Mouse (Mus musculus) myocyte (in vitro differentiated cells): Measurements from ENCODE around the gene Olfr221. TPM values are rescaled to one million over a fixed set of nuclear protein-coding genes. Genes with fewer than 3 reads are reported as not detected.

Experiments
- H3K27me3 ChIP-seq: one replicate; pipeline ENCODE4 v1.6.1; 2011; ENCODE audit not compliant: control insufficient read depth, insufficient read depth, insufficient read length
- H3K36me3 ChIP-seq: one replicate; pipeline ENCODE4 v1.6.1; 2011; ENCODE audit not compliant: control insufficient read depth, insufficient read depth
- H3K4me2 ChIP-seq: one replicate; pipeline ENCODE4 v1.6.1; 2011; ENCODE audit warnings: low read depth, control low read depth
- H3K4me3 ChIP-seq: one replicate; pipeline ENCODE4 v1.5.1; 2011; ENCODE audit warnings: mild to moderate bottlenecking, control low read depth, moderate library complexity
- H3K79me2 ChIP-seq: one replicate; pipeline ENCODE4 v1.6.1; 2011; ENCODE audit not compliant: control insufficient read depth, insufficient read depth
- H3ac ChIP-seq: one replicate; pipeline ENCODE4 v1.6.1; 2011; ENCODE audit not compliant: control insufficient read depth, insufficient read length
- CEBPB ChIP-seq: IDR thresholded peaks from 2 replicates; pipeline ENCODE4 v1.6.1; 2011; ENCODE audit warnings: mild to moderate bottlenecking, moderate library complexity; ENCODE audit not compliant: poor library complexity, insufficient read depth, severe bottlenecking
- E2F4 ChIP-seq: IDR thresholded peaks from one replicate; pipeline ENCODE4 v1.6.1; 2011; ENCODE audit warnings: mild to moderate bottlenecking, control low read depth, moderate library complexity; ENCODE audit not compliant: insufficient read depth
- MAX ChIP-seq: IDR thresholded peaks from one replicate; pipeline ENCODE4 v1.6.1; 2011; ENCODE audit warnings: low read depth, mild to moderate bottlenecking, control low read depth
- MYOD1 ChIP-seq, 3 experiments: IDR thresholded peaks; one replicate each; pipeline ENCODE4 v1.6.1; 2011; ENCODE audit warnings: control low read depth in 2 of 3, low read depth in 2 of 3, mild to moderate bottlenecking in 2 of 3, moderate library complexity in 1 of 3; ENCODE audit not compliant: insufficient read length in 2 of 3, control insufficient read depth in 1 of 3
- MYOG ChIP-seq, 3 experiments: IDR thresholded peaks; one replicate each; pipeline ENCODE4 v1.6.1; 2011; ENCODE audit warnings: control low read depth in 2 of 3, low read depth in 2 of 3, mild to moderate bottlenecking in 2 of 3; ENCODE audit not compliant: insufficient read length in 2 of 3, control insufficient read depth in 1 of 3, insufficient read depth in 1 of 3
- POLR2A ChIP-seq: IDR thresholded peaks from one replicate; pipeline ENCODE4 v1.6.1; 2011; ENCODE audit warnings: low read depth, mild to moderate bottlenecking, control low read depth, moderate library complexity; ENCODE audit not compliant: insufficient read length
- POLR2AphosphoS2 ChIP-seq: IDR thresholded peaks from one replicate; pipeline ENCODE4 v1.6.1; 2011; ENCODE audit warnings: low read depth, control low read depth; ENCODE audit not compliant: insufficient read length
- REST ChIP-seq: IDR thresholded peaks from one replicate; pipeline ENCODE4 v1.6.1; 2011; ENCODE audit warnings: mild to moderate bottlenecking, control low read depth, moderate library complexity; ENCODE audit not compliant: insufficient read depth, insufficient read length
- SRF ChIP-seq: IDR thresholded peaks from one replicate; pipeline ENCODE4 v1.6.1; 2011; ENCODE audit warnings: low read depth; ENCODE audit not compliant: control insufficient read depth, insufficient read length
- TCF12 ChIP-seq: IDR thresholded peaks from one replicate; pipeline ENCODE4 v1.6.1; 2011; ENCODE audit warnings: mild to moderate bottlenecking, control low read depth; ENCODE audit not compliant: poor library complexity, insufficient read depth, severe bottlenecking
- TCF3 ChIP-seq: IDR thresholded peaks from one replicate; pipeline ENCODE4 v1.6.1; 2011; ENCODE audit warnings: low read depth, control low read depth; ENCODE audit not compliant: insufficient read length
- USF1 ChIP-seq: IDR thresholded peaks from one replicate; pipeline ENCODE4 v1.6.1; 2011; ENCODE audit warnings: low read depth, mild to moderate bottlenecking, control low read depth, moderate library complexity
- polyA plus RNA-seq: library from polyadenylated mRNA; unstranded; fragments of >200 nt; fragmentation: generic; extraction: Trizol; gene quantifications from one replicate; pipeline ENCODE4 v1.2.1, GENCODE M21; 2012; ENCODE audit warnings: missing spikeins

The Olfr221 gene
- polyA plus RNA-seq, 1 experiment: not detected

DNA sequence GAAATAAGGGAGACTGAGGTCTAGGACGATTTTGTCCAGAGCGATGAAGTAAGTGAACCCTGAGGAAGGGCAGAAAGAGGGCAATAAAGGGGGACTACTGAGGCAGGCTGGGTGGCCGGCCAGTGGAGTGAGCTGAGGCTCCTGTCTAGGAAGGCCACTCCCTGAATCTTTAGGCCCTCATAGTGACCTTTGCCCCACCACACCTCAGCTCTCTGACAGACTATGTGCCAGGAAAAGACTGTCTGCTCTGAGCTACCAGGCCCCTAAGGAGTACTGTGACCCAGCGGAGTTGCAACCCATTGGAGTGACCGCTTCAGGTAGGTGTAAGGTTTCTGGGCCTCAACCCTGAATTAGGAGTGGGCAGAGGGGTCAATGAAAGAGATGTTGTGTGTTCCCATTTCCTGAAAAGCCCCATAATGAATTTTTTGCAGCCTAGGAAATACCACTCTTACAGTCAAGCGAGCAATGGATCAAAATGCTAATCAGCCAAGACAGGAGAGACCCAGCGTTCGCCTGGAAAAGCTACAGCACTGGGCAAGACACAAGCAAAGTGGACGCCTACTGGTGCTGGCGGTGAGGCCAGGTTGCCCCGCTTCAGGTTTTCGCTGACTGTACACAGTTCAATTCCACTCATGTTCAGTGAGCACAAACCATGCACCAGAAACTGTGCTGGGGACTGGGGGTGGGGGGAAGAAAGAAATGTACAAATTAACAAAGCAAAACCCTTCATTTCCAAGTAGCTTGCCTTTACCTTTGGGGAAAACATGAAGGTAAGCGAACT is 25.4 kb downstream of the Olfr221 start:
- no peak for TF ChIP-seq CEBPB
- no peak for TF ChIP-seq MYOD1 (IDR thresholded peaks at IDR 0.05; ENCODE audit: control insufficient read depth in 1 of 3, insufficient read length in 2 of 3, low read depth in 2 of 3)
- no peak for TF ChIP-seq POLR2A
- TF ChIP-seq POLR2AphosphoS2: no peak
- TF ChIP-seq TCF12: no peak
- TF ChIP-seq MAX: no peak
- TF ChIP-seq MYOG (IDR thresholded peaks at IDR 0.05; ENCODE audit: control insufficient read depth in 1 of 3, insufficient read depth in 1 of 3, insufficient read length in 2 of 3, low read depth in 2 of 3): no peak
- TF ChIP-seq USF1: no peak
- no peak for TF ChIP-seq REST
- TF ChIP-seq TCF3: no peak
- no peak for TF ChIP-seq E2F4
- no peak for TF ChIP-seq SRF
- Histone ChIP-seq H3K79me2 (no peaks in the 10 kb centered on the region), H3K4me2 (no peak overlapping the region), H3K27me3 (no peaks in the 10 kb centered on the region), H3K36me3 (no peaks in the 10 kb centered on the region), H3K4me3 (no peak overlapping the region), H3ac (no peak overlapping the region)

DNA sequence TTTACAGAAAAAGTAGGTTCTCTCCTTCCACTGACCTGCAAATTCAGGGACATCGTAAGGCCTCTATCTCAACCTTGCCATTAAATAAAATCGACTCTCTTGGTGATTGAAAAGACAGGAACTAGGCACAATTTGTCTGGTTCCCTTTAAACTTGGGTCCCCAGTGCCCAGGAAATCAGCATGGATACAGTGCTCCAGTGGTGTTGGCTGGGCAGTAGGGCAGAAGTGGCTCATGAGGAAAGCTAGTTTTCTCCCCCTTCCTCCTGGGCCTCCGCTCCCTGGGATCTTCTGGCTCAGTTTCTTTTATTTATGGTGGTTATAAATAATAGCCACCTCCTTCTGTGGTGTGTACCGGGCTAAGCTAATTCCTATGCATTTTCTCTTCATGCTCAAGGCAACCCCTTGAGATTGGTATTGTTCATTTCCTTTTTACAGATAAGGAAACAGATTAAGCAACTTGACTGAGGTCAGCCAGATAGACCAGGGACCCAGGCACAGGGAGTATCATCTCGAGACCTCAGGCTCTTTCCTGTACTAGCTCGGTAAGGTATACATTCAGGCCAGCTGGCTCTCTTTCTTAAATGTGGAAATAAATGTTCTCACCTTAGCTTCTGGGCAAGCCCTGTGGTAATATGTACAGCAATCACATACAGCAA is 26.7 kb downstream of the Olfr221 start, which contains the start of gene Tmem253:
Tmem253 (plus strand) TSS at position 214 of the 656 bp plus-strand sequence.
- no peaks in the 10 kb centered on the region for H3K36me3 ChIP-seq
- H3K4me2 ChIP-seq: peak within 1 kb of the TSS; percentile 99
- H3K4me3 ChIP-seq: peak within 1 kb of the TSS; percentile 39
- no peaks in the 10 kb centered on the region for H3K27me3 ChIP-seq
- TF ChIP-seq POLR2AphosphoS2 (no peak), MAX (no peak), MYOG (IDR thresholded peaks at IDR 0.05; ENCODE audit: control insufficient read depth in 1 of 3, insufficient read depth in 1 of 3, insufficient read length in 2 of 3, low read depth in 2 of 3) (no peak), CEBPB (no peak), SRF (no peak), REST (no peak)
- no peaks in the 10 kb centered on the region for H3K79me2 ChIP-seq
- H3ac ChIP-seq: peak within 1 kb of the TSS; percentile 33

DNA sequence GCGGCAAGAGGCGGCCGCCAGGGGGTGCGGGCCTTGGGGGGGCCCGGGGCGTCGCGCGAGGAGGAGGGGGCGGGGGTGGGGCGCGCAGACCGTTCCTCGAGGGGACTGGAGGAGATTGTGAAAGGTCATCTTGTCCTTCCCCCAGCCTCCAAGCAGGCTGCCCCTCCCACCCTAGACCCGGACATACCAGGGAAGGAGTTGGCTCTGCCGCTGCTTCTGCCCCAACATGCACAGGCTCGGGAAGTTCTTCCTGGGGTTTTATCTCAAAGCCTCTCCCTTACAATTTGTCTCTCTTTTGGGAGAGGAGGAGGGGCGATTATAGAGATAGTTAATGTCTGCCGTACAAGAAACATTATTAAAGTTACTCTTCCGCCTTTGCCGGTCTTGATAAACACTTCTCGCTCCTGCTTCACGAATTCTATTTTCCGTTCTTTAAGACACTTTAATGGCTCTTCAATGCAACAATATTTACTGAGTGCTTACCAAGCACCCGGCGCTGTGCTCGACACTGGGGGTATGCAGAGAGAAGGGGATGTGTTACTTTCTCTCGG is 27.4 kb downstream of the Olfr221 start:
- TF ChIP-seq MYOG (IDR thresholded peaks at IDR 0.05; ENCODE audit: control insufficient read depth in 1 of 3, insufficient read depth in 1 of 3, insufficient read length in 2 of 3, low read depth in 2 of 3) (no peak), POLR2A (peak; percentile 57), POLR2AphosphoS2 (peak; percentile 71)

DNA sequence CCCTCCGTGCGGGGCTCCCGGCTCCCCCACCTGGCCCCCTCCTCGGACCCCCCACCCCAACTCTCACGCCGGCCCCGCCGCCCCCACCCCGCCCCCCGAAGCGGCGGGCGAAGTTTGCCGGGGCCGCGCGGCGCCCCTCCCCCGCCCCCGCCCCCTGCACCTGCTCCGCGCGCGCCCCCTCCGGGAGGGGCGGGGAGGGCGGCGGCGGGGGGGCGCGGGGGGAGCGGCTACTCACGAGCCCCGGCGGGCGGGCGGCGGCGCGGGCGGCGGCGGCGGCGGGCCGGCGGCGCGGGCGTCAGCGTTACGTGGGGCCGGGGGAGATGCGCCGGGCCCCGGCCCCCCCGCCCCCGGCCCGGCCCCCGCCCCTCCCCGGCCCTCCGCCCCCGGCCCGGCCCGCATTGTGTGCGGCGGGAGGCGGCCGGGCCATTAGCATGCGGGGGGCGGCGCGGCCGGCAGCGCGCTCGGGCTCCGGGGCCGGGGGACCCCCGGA is 27.9 kb downstream of the Olfr221 start:
- Histone ChIP-seq H3K27me3 (no peaks in the 10 kb centered on the region), H3K79me2 (no peaks in the 10 kb centered on the region), H3ac (peak overlapping the region; percentile 33), H3K4me2 (no peak overlapping the region), H3K36me3 (no peaks in the 10 kb centered on the region), H3K4me3 (peak overlapping the region; percentile 39)
- no peak for TF ChIP-seq MYOG (IDR thresholded peaks at IDR 0.05; ENCODE audit: control insufficient read depth in 1 of 3, insufficient read depth in 1 of 3, insufficient read length in 2 of 3, low read depth in 2 of 3)
- no peak for TF ChIP-seq POLR2A
- no peak for TF ChIP-seq MYOD1 (IDR thresholded peaks at IDR 0.05; ENCODE audit: control insufficient read depth in 1 of 3, insufficient read length in 2 of 3, low read depth in 2 of 3)
- no peak for TF ChIP-seq USF1
- no peak for TF ChIP-seq POLR2AphosphoS2
- TF ChIP-seq TCF3: no peak
- TF ChIP-seq CEBPB: no peak
- no peak for TF ChIP-seq TCF12
- no peak for TF ChIP-seq E2F4
- TF ChIP-seq SRF: no peak
- TF ChIP-seq MAX: no peak
- TF ChIP-seq REST: no peak

More for the DNA sequence above, 27.4 kb downstream of the Olfr221 start:
- H3K4me2 ChIP-seq: peak overlapping the region; percentile 99
- no peaks in the 10 kb centered on the region for H3K36me3 ChIP-seq
- H3ac ChIP-seq: peak overlapping the region; percentile 33
- H3K4me3 ChIP-seq: peak overlapping the region; percentile 39
- H3K79me2 ChIP-seq: no peaks in the 10 kb centered on the region
- H3K27me3 ChIP-seq: no peaks in the 10 kb centered on the region

DNA sequence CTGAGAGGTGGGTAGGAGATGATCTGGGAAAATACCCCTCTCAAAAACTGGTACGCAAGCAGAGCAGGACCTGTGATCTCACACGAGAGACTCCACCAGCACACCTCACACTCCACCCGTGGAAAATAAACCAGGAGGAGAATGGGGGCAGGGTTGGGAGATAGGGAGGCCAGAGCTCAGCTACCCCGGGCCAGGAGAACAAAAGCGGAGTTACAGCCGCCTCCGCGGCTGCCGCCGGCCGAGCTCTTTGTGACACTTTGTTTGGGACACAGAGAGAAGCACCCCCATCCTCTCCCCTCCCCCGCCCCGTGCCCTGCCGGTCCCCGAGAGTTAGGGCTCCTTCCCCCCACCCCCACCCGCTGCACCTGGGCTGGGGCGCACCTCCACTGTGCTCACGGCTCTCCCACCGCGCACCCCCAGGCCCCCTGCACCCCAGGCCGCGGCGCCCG is 28.5 kb downstream of the Olfr221 start:
- Histone ChIP-seq H3ac (peak overlapping the region; percentile 33), H3K36me3 (no peaks in the 10 kb centered on the region), H3K79me2 (no peaks in the 10 kb centered on the region), H3K27me3 (no peaks in the 10 kb centered on the region), H3K4me3 (no peak overlapping the region), H3K4me2 (peak overlapping the region; percentile 16)
- TF ChIP-seq SRF: no peak
- no peak for TF ChIP-seq REST
- peak in 1 of 3 experiments; percentile 4 for TF ChIP-seq MYOD1 (IDR thresholded peaks at IDR 0.05; ENCODE audit: control insufficient read depth in 1 of 3, insufficient read length in 2 of 3, low read depth in 2 of 3)
- TF ChIP-seq TCF3: no peak
